19 mouse cellular contexts compared by ENCODE assay signal in genomic region chr7:65878234-65878633, GRCm38 (mm10). TPM values are rescaled to one million over a fixed set of nuclear protein-coding genes. Genes with fewer than 3 reads are reported as not detected.
A peak's percentile ranks its signal among the peaks of the same experiment; 100 is the strongest.
DNase-seq lines count a peak whose midpoint lies in the region.
"Had no signal": no experiment of that assay in that cellular context is flagged by ENCODE, and none has a peak within 500 bp of the region (broad histone marks: within the 10 kb centered on the region; RNA-seq: fewer than 3 reads in every experiment).

No protein-coding gene starts in this region.

- intact Hi-C loops in left cerebral cortex, postnatal 4 days (cut with DNase I) = no loop called here

- peak; percentile 44 to 71 for DNase-seq in cerebellum, postnatal 10 days
- no peak for DNase-seq in cerebellum, postnatal 36 days
- peak; percentile 45 to 62 for DNase-seq in cerebellum, postnatal 14 days
- DNase-seq in cerebellum, adult 9-10 months = no peak
- DNase-seq in heart, adult 11 months = peak; percentile 87
- no peak for DNase-seq in heart, adult 9 months (ENCODE audit: low spot score in 2 of 2)
- DNase-seq in left cerebral cortex, postnatal 4 days = peak; percentile 33
- no peak for DNase-seq in left cerebral cortex, adult 8-10 months (ENCODE audit: low spot score in 2 of 2)
- DNase-seq: adrenal gland, adult 2 months; adrenal gland, adult 8-10 months; adrenal gland, postnatal 10 days; adrenal gland, postnatal 14 days; adrenal gland, postnatal 25 days; adrenal gland, postnatal 36 days; B cell, adult 2 months; cerebellum, adult 11 months; cerebellum, adult 11-12 months had no signal

RNA-seq across cellular contexts. Expression of gene Pcsk6, which starts 16.7 kb away (rescaled TPM):
- 10 to 100 TPM; 15.3 to 15.7 TPM for total RNA-seq in left cerebral cortex, postnatal 4 days (2021)
- 10 to 100 TPM; 12.7 to 16.1 (median 15.1) TPM for total RNA-seq in left cerebral cortex, adult 8-10 months (2022)
- total RNA-seq: CH12.LX, MEL had no signal

Comparison
In these comparisons a context has a peak if more than half of its experiments do, and no peak if none do; other contexts are left out.
1. DNase-seq: peak in cerebellum, postnatal 10 days (2 of 2), cerebellum, postnatal 14 days (2 of 2), heart, adult 11 months (single experiment) and left cerebral cortex, postnatal 4 days (single experiment); none in cerebellum, postnatal 36 days (0 of 2), cerebellum, adult 9-10 months (single experiment), heart, adult 9 months (0 of 2) and left cerebral cortex, adult 8-10 months (0 of 2).